Mouse (Mus musculus) forebrain, postnatal 0 days (tissue): ENCODE data around the gene BC005537. TPM values are rescaled to one million over a fixed set of nuclear protein-coding genes. Genes with fewer than 3 reads are reported as not detected.

Experiments
- ATAC-seq: fragments of 200-750 bp; cut with Nextera tagmentation; 2 replicates; pipeline ENCODE4 v1.8.0; 2017; ENCODE audit warnings: mild to moderate bottlenecking, moderate library complexity
- DNase-seq: peaks from one replicate; pipeline ENCODE4 v3.0.0-alpha.2; 2015
- H3K27ac ChIP-seq: fragments of 300-500 bp; sonication (generic); 2 replicates; pipeline ENCODE4 v1.5.1; 2014; ENCODE audit warnings: low read depth, mild to moderate bottlenecking, antibody characterized with exemption, low read length, moderate library complexity, mixed read lengths
- H3K27me3 ChIP-seq: fragments of 300-500 bp; sonication (generic); 2 replicates; pipeline ENCODE4 v1.6.1; 2014; ENCODE audit warnings: mild to moderate bottlenecking, low read length, mixed read lengths; ENCODE audit not compliant: insufficient read depth
- H3K36me3 ChIP-seq: fragments of 300-500 bp; sonication (generic); 2 replicates; pipeline ENCODE4 v1.6.1; 2014; ENCODE audit warnings: mild to moderate bottlenecking, moderate library complexity; ENCODE audit not compliant: insufficient read depth
- H3K4me1 ChIP-seq: fragments of 300-500 bp; sonication (generic); 2 replicates; pipeline ENCODE4 v1.6.1; 2014; ENCODE audit warnings: antibody characterized with exemption; ENCODE audit not compliant: insufficient read depth
- H3K4me2 ChIP-seq: fragments of 300-500 bp; sonication (generic); 2 replicates; pipeline ENCODE4 v1.6.1; 2014; ENCODE audit warnings: low read depth, mild to moderate bottlenecking, moderate library complexity
- H3K4me3 ChIP-seq: fragments of 300-500 bp; sonication (generic); 2 replicates; pipeline ENCODE4 v1.5.1; 2014; ENCODE audit warnings: low read depth, low read length, mixed read lengths
- H3K9ac ChIP-seq: fragments of 300-500 bp; sonication (generic); 2 replicates; pipeline ENCODE4 v1.6.1; 2014; ENCODE audit warnings: mild to moderate bottlenecking
- H3K9me3 ChIP-seq: fragments of 300-500 bp; sonication (generic); 2 replicates; pipeline ENCODE4 v1.6.1; 2016; ENCODE audit warnings: low read length
- CTCF ChIP-seq: sonication (generic); IDR thresholded peaks from 2 replicates; pipeline ENCODE4 v1.5.1; 2016; ENCODE audit warnings: antibody characterized with exemption, control low read depth, low read depth
- WGBS: fragments of 180-500 bp; shearing (Covaris S2); extraction: QIAGEN DNeasy Blood & Tissue Kit; methylation state at CpG from one replicate; pipeline ENCODE4 v1.1.7; 2014; 5-methylcytosine and 5-hydroxymethylcytosine counted together
- polyA plus RNA-seq: library from polyadenylated mRNA; unstranded; fragments of >200 nt; fragmentation: Nextera tagmentation; extraction: Ambion mirVana; gene quantifications from 2 replicates; pipeline ENCODE4 v1.2.1, GENCODE M21; 2015
- total RNA-seq: library from RNA; depleted of rRNA; stranded (reverse); fragments of >200 nt; gene quantifications from 2 replicates; pipeline ENCODE4 v1.2.3, GENCODE M21; 2014

The BC005537 gene
- total and polyA plus RNA-seq, 2 experiments from 2014 or later: 16.9 to 68.4 TPM

DNA sequence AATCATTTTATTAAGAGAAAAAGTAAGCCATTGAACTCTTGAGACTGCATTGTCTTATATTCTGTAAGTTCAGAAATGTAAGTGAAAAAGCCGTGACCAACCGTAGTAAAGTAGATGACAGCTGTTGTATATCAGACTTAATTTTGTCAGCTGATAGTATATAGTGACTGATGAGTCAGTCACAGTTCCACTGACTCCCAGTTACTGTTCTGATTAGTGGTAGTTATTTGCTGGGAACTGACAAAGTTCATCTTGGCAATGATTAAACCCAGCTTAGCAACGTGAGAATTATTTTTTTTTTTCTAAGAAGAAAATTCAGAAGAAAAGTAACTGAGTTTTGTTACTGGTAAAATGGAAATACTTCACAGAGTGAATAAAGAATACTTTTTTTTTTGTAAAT lies 40.2 kb downstream of the BC005537 start:
- 90% methylated on average over 3 of the region's 3 CpGs for WGBS
- Histone ChIP-seq H3K36me3 (peaks cover 5% of the 10 kb centered on the region; the same call in 1 of the 2 replicates), H3K9ac (no peak overlapping the region), H3K4me1 (no peaks in the 10 kb centered on the region), H3K9me3 (no peaks in the 10 kb centered on the region), H3K4me3 (no peak overlapping the region), H3K4me2 (no peak overlapping the region), H3K27ac (no peak overlapping the region), H3K27me3 (no peaks in the 10 kb centered on the region)
- ATAC-seq (no peak), DNase-seq (no peak)
- TF ChIP-seq CTCF: no peak

DNA sequence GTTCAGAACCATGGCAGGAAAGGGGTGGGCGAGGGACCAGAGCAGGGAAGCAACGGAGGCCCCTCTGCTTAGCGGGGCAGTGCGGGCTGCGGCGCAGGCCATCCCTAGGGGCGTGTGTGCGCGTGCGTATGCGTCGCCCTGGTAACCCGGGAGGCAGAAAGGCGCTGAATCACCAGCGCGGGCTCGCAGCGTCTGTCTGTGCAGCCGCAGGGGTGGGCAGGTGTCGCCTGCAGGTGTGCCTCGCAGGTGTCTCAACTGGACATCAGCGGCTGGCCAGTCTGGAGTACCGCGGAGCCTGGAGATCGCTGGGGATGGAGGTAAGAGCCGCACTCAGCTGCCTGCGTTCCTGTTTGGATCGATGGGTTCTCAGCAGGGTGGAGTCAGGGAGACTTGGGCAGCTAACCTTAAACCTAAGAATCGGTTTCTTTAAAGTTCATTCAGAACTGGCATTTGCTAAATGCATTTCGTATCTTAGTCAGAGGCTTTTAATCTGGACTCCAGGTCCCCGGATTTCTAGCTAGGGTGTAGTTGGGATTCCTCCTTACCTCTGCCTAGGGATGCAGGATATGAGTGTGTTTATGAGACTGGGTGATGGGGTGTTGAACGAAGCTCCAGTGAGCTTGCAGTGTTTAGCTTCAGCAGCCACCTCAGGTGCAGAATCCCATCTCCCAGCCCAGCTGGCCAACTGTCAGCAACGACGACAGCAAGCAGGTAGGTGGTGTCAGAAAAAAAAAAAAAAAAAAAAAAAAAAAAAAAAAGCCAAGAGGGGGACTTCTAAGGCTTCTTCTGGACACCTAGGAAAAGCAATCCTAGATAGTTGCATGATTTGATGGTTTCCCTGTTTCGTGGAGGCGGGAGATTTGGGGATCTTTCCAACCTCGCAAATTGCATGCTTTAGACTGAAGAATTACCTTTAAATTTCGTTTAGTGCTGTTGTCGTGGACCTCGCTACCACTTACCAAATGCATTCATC lies 43.8 kb downstream of the BC005537 start, which contains the start of gene D130043K22Rik:
D130043K22Rik (plus strand) TSS at position 153 of the 973 bp plus-strand sequence.
- TF ChIP-seq CTCF: peak; percentile 30
- peak; percentile 72 for DNase-seq
- Histone ChIP-seq H3K36me3 (peaks cover 5% of the 10 kb centered on the region; the same call in 1 of the 2 replicates), H3K9ac (peak within 1 kb of the TSS; percentile 59), H3K9me3 (no peaks in the 10 kb centered on the region), H3K27ac (no peak within 1 kb of the TSS), H3K4me2 (peak within 1 kb of the TSS; percentile 73), H3K27me3 (no peaks in the 10 kb centered on the region), H3K4me3 (peak within 1 kb of the TSS; percentile 57), H3K4me1 (no peaks in the 10 kb centered on the region)
- ATAC-seq: peak; percentile 98
- 6% methylated on average over 40 of the region's 40 CpGs for whole genome bisulfite sequencing

DNA sequence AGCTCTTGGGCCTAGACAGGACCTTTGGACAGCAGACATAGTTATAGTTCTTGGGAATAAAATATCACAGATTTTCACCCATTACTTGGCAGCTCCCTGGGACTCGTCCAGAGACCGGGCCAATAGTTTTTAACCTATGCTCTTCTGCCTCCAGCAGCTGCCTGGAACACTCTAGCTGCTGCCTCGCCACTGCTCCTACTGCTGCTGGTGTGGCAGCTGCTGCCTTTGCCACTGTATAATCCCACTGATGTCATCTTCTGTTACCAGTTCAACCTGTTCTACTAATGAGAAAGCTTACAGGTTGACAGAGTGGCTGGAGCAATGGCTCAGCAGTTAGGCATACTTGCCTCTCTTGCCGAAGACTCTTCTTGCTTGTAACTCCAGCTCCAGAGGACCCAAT lies 47.9 kb downstream of the BC005537 start:
- H3K4me3 ChIP-seq: no peak overlapping the region
- H3K9me3 ChIP-seq: no peaks in the 10 kb centered on the region
- 90% methylated on average over 4 of the region's 4 CpGs for WGBS
- DNase-seq: no peak
- no peak overlapping the region for H3K27ac ChIP-seq
- TF ChIP-seq CTCF: no peak
- H3K4me1 ChIP-seq: no peaks in the 10 kb centered on the region
- H3K9ac ChIP-seq: no peak overlapping the region
- H3K4me2 ChIP-seq: no peak overlapping the region
- no peaks in the 10 kb centered on the region for H3K36me3 ChIP-seq
- no peak for ATAC-seq
- H3K27me3 ChIP-seq: no peaks in the 10 kb centered on the region

DNA sequence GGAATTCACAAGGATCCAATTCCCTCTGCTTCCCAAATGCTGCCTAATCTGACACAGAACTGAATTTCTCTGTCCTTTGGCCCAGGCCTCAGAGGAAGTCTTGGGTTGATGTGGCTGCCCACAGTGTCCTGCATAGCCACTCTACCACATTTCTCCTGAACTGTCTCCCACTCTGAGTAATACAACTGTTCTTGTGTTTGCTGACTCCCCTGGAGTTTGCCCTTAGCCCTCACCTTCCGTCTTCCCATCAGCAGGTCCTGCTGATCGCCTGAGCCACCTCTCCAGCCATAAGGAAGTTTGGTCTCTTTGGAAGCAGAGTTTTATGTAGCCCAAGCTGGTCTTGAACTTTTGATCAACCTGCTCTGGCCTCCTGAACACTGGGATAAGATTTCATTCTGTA lies 50.5 kb downstream of the BC005537 start:
- no peak for DNase-seq
- H3K4me2 ChIP-seq: no peak overlapping the region
- H3K4me1 ChIP-seq: no peaks in the 10 kb centered on the region
- 97% methylated on average over 2 of the region's 2 CpGs for WGBS
- no peak for ATAC-seq
- H3K4me3 ChIP-seq: no peak overlapping the region
- H3K27ac ChIP-seq: no peak overlapping the region
- no peak for TF ChIP-seq CTCF
- 0 out of 2 replicates have a peak, but pooled peaks cover 3% of the 10 kb centered on the region for H3K36me3 ChIP-seq
- no peaks in the 10 kb centered on the region for H3K27me3 ChIP-seq
- H3K9me3 ChIP-seq: no peaks in the 10 kb centered on the region
- no peak overlapping the region for H3K9ac ChIP-seq

DNA sequence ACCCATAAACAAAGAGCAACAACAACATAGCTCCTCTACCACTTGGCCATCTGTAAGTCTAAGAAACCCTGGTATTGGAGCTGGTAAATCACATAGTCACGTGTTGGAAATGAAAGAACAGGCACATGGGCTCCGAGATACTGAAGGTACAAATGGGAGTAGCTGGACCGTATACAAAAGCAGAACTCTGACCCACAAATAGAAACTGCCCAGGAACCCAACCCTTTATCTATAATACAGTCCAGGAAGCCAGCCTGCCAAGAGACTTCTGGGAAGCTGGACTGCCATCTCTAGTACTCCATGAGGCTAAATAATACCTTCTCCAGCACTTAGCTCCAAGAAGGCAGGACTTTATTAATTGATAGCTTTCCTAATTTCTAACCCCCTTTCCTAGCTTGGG lies 51.1 kb downstream of the BC005537 start:
- Histone ChIP-seq H3K4me2 (no peak overlapping the region), H3K9ac (no peak overlapping the region), H3K4me3 (no peak overlapping the region), H3K27me3 (no peaks in the 10 kb centered on the region), H3K9me3 (no peaks in the 10 kb centered on the region), H3K27ac (no peak overlapping the region), H3K4me1 (no peaks in the 10 kb centered on the region), H3K36me3 (0 out of 2 replicates have a peak, but pooled peaks cover 3% of the 10 kb centered on the region)
- ATAC-seq (no peak), DNase-seq (no peak)
- WGBS: 84% methylated on average over 3 of the region's 3 CpGs
- no peak for TF ChIP-seq CTCF

DNA sequence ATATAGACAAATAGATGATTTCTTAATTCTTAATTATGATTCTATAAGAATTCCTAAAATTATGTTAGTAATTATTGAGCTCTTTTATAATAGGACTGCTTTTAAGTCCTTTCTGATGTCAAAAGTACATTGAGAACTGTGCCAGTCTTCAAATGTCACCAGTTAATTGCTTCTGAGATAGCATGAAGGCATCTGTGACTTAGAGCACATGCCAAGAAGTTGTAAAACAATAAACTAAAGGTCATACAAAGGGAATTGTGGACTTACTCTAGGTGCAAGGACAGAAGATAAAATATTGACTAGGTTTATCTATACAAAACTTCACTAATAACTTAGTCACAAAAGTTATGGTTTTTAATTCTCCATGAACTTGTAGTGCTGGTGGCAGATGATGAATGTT lies 57.7 kb downstream of the BC005537 start:
- Histone ChIP-seq H3K27me3 (no peaks in the 10 kb centered on the region), H3K4me2 (no peak overlapping the region), H3K4me1 (no peaks in the 10 kb centered on the region), H3K9me3 (no peaks in the 10 kb centered on the region), H3K4me3 (no peak overlapping the region), H3K27ac (no peak overlapping the region), H3K36me3 (0 out of 2 replicates have a peak, but pooled peaks cover 3% of the 10 kb centered on the region), H3K9ac (no peak overlapping the region)
- ATAC-seq (no peak), DNase-seq (no peak)
- TF ChIP-seq CTCF: no peak

DNA sequence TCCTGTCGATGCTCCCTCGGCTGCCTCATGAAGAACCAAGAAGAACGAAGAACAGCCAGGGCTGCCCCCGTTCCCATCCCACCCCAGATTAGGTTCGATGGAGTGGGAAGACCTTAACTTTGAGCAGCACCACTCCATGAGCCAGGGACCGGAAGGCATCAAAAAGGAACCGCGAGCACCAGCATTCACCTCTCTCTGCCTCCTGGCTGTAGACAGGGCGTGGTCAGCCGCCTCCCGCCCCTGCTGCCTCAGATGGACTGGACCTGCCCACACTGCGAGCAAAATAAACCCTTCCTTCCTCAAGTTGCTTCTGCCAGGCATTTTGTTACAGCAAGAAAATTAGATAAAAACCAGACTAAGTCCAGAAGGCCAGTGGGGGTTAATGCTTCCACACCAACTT lies 59.6 kb downstream of the BC005537 start:
- no peak for DNase-seq
- 81% methylated on average over 12 of the region's 12 CpGs for WGBS
- Histone ChIP-seq H3K9ac (no peak overlapping the region), H3K27me3 (no peaks in the 10 kb centered on the region), H3K9me3 (no peaks in the 10 kb centered on the region), H3K4me3 (no peak overlapping the region), H3K4me2 (no peak overlapping the region), H3K27ac (no peak overlapping the region), H3K4me1 (no peaks in the 10 kb centered on the region), H3K36me3 (0 out of 2 replicates have a peak, but pooled peaks cover 3% of the 10 kb centered on the region)
- no peak for TF ChIP-seq CTCF
- ATAC-seq: no peak
